Mouse (Mus musculus) hindbrain, embryonic 11.5 days (tissue): Measurements from ENCODE around the gene Tbxas1. TPM values are rescaled to one million over a fixed set of nuclear protein-coding genes. Genes with fewer than 3 reads are reported as not detected.

Experiments
- ATAC-seq: fragments of 200-750 bp; cut with Nextera tagmentation; 2 replicates; pipeline ENCODE4 v1.8.0; 2017; ENCODE audit warnings: mild to moderate bottlenecking, moderate TSS enrichment, moderate library complexity; ENCODE audit not compliant: low FRiP score
- DNase-seq: peaks from one replicate; pipeline ENCODE4 v3.0.0-alpha.2; 2015; ENCODE audit warnings: low spot score
- H3K27ac ChIP-seq: fragments of 300-500 bp; sonication (generic); 2 replicates; pipeline ENCODE4 v1.5.1; 2014; ENCODE audit warnings: mild to moderate bottlenecking, low read depth, low read length
- H3K27me3 ChIP-seq: fragments of 300-500 bp; sonication (generic); 2 replicates; pipeline ENCODE4 v1.6.1; 2014; ENCODE audit warnings: mild to moderate bottlenecking, low read length, moderate library complexity, mixed read lengths; ENCODE audit not compliant: control insufficient read depth, insufficient read depth
- H3K36me3 ChIP-seq: fragments of 300-500 bp; sonication (generic); 2 replicates; pipeline ENCODE4 v1.6.1; 2014; ENCODE audit warnings: mild to moderate bottlenecking, low read length, moderate library complexity, mixed read lengths; ENCODE audit not compliant: control insufficient read depth, insufficient read depth
- H3K4me1 ChIP-seq: fragments of 300-500 bp; sonication (generic); replicated peaks from 2 replicates; pipeline ENCODE4 v1.6.1; 2014; ENCODE audit warnings: low read length, mixed read lengths; ENCODE audit not compliant: control insufficient read depth, insufficient read depth
- H3K4me2 ChIP-seq: fragments of 300-500 bp; sonication (generic); replicated peaks from 2 replicates; pipeline ENCODE4 v1.6.1; 2014; ENCODE audit warnings: mild to moderate bottlenecking, low read depth, low read length
- H3K4me3 ChIP-seq: fragments of 300-500 bp; sonication (generic); 2 replicates; pipeline ENCODE4 v1.5.1; 2014; ENCODE audit warnings: low read depth, low read length
- H3K9ac ChIP-seq: fragments of 300-500 bp; sonication (generic); 2 replicates; pipeline ENCODE4 v1.6.1; 2014; ENCODE audit warnings: low read depth, low read length
- H3K9me3 ChIP-seq: fragments of 300-500 bp; sonication (generic); 2 replicates; pipeline ENCODE4 v1.6.1; 2016; ENCODE audit warnings: low read length; ENCODE audit not compliant: control insufficient read depth
- WGBS: fragments of 180-500 bp; shearing (Covaris S2); extraction: QIAGEN DNeasy Blood & Tissue Kit; methylation state at CpG from one replicate; pipeline ENCODE4 v1.1.7; 2014; 5-methylcytosine and 5-hydroxymethylcytosine counted together
- polyA plus RNA-seq: library from polyadenylated mRNA; unstranded; fragments of >200 nt; fragmentation: Nextera tagmentation; extraction: Ambion mirVana; gene quantifications from 2 replicates; pipeline ENCODE4 v1.2.1, GENCODE M21; 2014

The Tbxas1 gene
- polyA plus RNA-seq, 1 experiment from 2014 or later, result 0.69 TPM

DNA sequence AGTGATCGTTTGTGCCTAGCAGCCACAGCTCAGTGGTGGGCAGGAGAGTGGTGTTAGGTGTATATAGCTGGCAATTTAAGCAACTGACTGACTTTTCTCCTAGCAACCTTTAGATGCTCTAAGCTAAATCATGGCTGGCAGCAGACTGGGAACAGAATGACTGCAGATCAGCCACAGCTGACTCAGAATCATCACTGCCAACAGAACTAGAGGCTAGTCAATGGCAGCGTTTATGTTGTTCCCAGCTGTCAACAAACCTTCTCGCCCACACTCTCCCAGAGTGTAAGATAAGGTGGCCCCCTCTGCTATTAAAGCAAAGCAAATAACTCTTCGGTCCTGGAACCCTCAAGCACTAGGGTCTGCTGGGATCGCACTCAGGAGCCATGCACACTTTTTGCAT, 144.0 kb downstream of the Tbxas1 start:
- no peak overlapping the region for H3K4me3 ChIP-seq
- no peaks in the 10 kb centered on the region for H3K36me3 ChIP-seq
- no peak for ATAC-seq
- H3K27me3 ChIP-seq, result no peaks in the 10 kb centered on the region
- 83% methylated on average over 5 of the region's 5 CpGs for WGBS
- H3K9me3 ChIP-seq, result no peaks in the 10 kb centered on the region
- no peak overlapping the region for H3K4me2 ChIP-seq
- no peaks in the 10 kb centered on the region for H3K4me1 ChIP-seq
- DNase-seq, result no peak
- no peak overlapping the region for H3K9ac ChIP-seq
- H3K27ac ChIP-seq, result no peak overlapping the region

DNA sequence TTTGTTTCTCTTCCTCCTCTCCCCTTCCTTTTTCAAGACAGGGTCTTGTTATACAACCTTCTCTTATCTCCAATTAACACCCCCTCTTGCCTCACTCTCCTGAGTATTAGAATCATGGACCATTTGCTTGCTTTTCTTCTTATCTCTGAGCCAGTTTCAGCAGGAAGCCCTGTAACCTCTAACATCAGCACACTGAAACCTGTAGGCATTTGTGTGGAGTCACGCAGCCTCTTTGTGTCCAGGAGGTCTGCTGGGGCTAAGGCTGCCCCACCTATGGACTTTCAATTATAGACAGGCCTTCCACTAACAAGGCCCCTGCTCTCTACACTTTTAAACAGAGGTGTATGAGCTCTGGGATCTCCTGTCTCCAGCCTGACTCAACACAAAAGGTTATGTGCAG, 146.7 kb downstream of the Tbxas1 start:
- Histone ChIP-seq H3K4me3 (no peak overlapping the region), H3K36me3 (no peaks in the 10 kb centered on the region), H3K4me1 (no peaks in the 10 kb centered on the region), H3K9ac (no peak overlapping the region), H3K27ac (no peak overlapping the region), H3K27me3 (no peaks in the 10 kb centered on the region), H3K4me2 (no peak overlapping the region), H3K9me3 (no peaks in the 10 kb centered on the region)
- DNase-seq, result no peak
- no peak for ATAC-seq
- 79% methylated on average over 1 of the region's 1 CpGs for WGBS

DNA sequence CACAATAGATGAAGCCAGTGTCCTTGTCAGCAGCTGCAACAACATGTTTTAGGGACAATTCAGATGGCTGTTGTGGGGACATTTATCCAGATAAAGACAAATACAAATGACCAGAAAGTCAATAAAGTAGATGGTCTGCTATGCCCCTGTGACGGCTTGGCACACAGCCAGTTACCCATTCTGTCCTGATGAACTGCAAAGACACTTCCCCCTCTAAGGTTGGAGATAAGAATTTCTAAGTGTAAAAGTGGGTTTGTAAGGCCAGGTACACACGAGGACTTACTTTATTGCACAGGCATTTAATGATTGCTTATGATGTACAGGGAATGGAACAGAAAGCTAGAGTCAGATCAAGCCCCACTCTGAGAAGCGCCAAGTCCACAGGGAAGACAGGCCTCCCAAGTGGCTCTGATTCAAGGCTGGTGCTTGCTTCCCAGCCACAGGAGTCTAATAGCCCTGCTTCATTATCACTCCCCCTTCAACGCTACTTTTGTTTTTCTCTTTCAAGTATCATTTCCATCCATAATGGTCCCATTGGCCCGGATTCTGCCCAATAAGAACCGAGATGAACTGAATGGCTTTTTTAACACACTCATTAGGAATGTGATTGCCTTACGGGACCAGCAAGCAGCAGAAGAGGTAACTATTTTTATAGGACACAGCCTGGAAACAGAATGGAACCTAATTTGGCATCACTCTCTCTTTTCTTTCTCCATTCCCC, 147.4 kb downstream of the Tbxas1 start:
- WGBS, result 87% methylated on average over 7 of the region's 7 CpGs
- H3K27ac ChIP-seq, result no peak overlapping the region
- no peak overlapping the region for H3K9ac ChIP-seq
- H3K9me3 ChIP-seq, result no peaks in the 10 kb centered on the region
- DNase-seq (no peak), ATAC-seq (no peak)
- no peaks in the 10 kb centered on the region for H3K36me3 ChIP-seq
- H3K4me1 ChIP-seq, result no peaks in the 10 kb centered on the region
- no peaks in the 10 kb centered on the region for H3K27me3 ChIP-seq
- H3K4me3 ChIP-seq, result no peak overlapping the region
- H3K4me2 ChIP-seq, result no peak overlapping the region

DNA sequence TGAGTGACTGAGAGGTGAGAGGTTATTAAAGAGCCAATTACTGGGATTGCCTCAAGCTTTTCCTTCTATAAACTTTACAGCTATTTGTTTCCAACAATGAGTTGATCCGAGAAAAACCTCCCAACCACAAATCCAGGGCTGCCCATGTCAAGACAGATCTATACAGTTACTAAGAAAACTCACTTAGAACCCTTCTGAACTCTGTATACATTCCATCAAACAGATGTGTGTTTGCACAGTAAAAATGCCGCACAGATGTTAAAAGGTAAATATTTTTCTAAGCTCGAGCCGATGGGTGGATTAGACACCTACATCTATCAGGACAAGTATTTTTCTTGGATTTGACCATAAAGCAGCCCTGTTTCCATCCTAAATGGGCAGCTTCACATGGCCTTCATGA, 149.4 kb downstream of the Tbxas1 start:
- H3K9ac ChIP-seq, result no peak overlapping the region
- H3K36me3 ChIP-seq, result no peaks in the 10 kb centered on the region
- ATAC-seq (no peak), DNase-seq (no peak)
- WGBS, result 63% methylated on average over 4 of the region's 4 CpGs
- H3K4me2 ChIP-seq, result no peak overlapping the region
- no peaks in the 10 kb centered on the region for H3K9me3 ChIP-seq
- H3K4me3 ChIP-seq, result no peak overlapping the region
- H3K27me3 ChIP-seq, result no peaks in the 10 kb centered on the region
- no peaks in the 10 kb centered on the region for H3K4me1 ChIP-seq
- H3K27ac ChIP-seq, result no peak overlapping the region

DNA sequence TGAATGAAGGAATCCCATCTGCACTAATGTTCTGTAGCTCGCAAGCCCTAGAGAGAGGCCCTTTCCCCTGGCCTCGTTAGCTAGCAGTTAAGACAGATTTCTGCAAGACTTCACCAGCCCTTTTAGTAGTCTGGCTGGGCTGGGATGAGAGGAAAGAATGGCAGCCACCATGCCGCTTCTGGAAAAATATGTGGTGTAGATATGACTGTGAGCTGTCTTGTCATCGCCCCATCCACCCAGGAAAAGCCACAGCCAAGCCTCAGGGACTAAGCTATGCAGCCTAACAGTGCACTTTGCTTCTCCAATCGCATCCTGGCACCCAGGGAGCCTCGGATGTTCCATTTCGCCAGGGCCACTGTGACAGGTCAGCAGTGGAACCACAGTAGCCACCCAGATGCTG, 149.8 kb downstream of the Tbxas1 start:
- Histone ChIP-seq H3K4me3 (no peak overlapping the region), H3K27ac (no peak overlapping the region), H3K9ac (no peak overlapping the region), H3K27me3 (no peaks in the 10 kb centered on the region), H3K36me3 (no peaks in the 10 kb centered on the region), H3K4me1 (no peaks in the 10 kb centered on the region), H3K4me2 (no peak overlapping the region), H3K9me3 (no peaks in the 10 kb centered on the region)
- WGBS, result 78% methylated on average over 7 of the region's 7 CpGs
- ATAC-seq (no peak), DNase-seq (no peak)

DNA sequence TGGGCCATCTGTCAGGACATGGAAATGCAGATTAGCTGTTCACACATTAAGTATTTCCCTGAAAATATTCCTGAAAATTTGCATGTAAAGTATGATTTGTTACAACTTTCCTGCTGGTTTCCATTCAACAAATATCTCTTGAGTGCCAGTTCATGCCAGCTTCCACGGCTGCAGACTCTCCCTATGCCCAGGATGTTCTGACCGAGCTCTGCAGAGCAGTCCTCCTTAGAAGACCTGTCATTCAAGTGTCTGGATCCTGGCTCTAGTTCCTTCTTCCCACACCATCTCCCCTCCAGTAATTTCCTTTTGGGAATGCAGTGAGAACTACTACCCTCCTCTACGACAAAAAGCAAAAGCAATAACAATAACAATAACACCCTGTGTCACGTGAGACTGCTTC, 155.5 kb downstream of the Tbxas1 start:
- WGBS, result 84% methylated on average over 4 of the region's 4 CpGs

DNA sequence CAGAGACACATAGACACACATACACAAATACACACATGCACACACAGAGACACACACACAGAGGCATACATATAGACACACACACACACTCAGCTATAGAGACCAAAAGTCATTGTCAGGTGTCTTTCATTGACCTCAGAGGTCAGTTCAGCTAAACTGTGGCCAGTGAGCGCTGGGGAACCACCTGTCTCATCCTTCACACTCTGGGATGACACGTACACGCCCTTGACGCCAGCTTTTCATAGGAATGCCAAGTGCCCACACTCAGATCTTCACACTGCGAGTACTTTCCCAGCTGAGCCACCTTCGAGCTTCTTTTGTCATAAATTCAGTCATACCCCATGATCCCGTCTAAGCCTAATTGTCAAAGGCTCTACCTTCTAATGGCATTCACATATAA, 158.5 kb downstream of the Tbxas1 start:
- 87% methylated on average over 7 of the region's 7 CpGs for WGBS
- no peaks in the 10 kb centered on the region for H3K36me3 ChIP-seq
- H3K9me3 ChIP-seq, result no peaks in the 10 kb centered on the region
- no peak overlapping the region for H3K4me3 ChIP-seq
- no peak overlapping the region for H3K27ac ChIP-seq
- DNase-seq, result no peak
- H3K4me2 ChIP-seq, result no peak overlapping the region
- H3K4me1 ChIP-seq, result no peaks in the 10 kb centered on the region
- H3K9ac ChIP-seq, result no peak overlapping the region
- no peak for ATAC-seq
- no peaks in the 10 kb centered on the region for H3K27me3 ChIP-seq

More for the DNA sequence above, 155.5 kb downstream of the Tbxas1 start:
- Histone ChIP-seq H3K36me3 (no peaks in the 10 kb centered on the region), H3K4me2 (no peak overlapping the region), H3K4me1 (no peaks in the 10 kb centered on the region), H3K9me3 (no peaks in the 10 kb centered on the region), H3K27ac (no peak overlapping the region), H3K4me3 (no peak overlapping the region), H3K9ac (no peak overlapping the region), H3K27me3 (no peaks in the 10 kb centered on the region)
- no peak for ATAC-seq
- no peak for DNase-seq

DNA sequence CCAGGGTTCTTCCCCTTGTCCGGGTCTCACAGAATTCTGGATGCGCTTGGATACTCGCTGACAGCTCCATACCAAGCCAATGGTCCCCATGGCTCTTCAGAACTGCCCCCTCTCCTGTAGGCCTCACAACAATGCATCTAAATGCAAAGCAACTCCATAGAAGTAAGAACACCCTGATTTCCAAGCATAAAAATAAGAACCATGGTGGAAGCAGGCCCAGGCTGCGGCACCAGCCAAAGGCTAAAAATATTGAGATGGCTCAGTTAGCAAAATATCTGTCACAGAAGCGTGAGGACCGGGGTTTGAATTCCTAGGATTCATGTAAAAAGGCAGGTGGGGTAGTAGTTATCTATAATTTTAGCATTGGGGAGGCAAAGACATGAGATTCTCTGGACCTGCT, 159.8 kb downstream of the Tbxas1 start:
- WGBS, result 90% methylated on average over 6 of the region's 6 CpGs
- Histone ChIP-seq H3K9ac (no peak overlapping the region), H3K4me1 (no peaks in the 10 kb centered on the region), H3K27ac (no peak overlapping the region), H3K9me3 (no peaks in the 10 kb centered on the region), H3K27me3 (no peaks in the 10 kb centered on the region), H3K4me3 (no peak overlapping the region), H3K4me2 (no peak overlapping the region), H3K36me3 (no peaks in the 10 kb centered on the region)
- ATAC-seq, result no peak
- no peak for DNase-seq

DNA sequence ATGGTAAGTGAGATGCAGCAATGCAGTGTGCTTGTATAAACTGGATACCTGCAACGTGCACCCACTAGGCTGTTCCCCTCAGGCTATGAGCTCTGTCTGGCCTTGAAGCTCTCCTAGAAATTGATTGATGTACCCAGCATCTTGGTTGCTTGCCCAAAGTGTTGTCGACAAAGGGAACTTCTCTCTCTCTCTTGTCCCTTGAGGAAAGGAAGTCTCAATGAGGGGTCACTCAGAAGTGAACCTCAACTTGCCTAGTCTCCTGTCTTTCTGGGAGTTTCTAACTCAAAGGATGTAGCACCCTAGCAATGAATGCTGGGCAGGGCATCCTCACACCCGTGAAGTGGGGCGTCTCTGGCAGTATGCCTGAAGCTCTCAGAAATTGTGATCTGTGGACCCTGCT, 161.0 kb downstream of the Tbxas1 start:
- no peaks in the 10 kb centered on the region for H3K36me3 ChIP-seq
- no peak overlapping the region for H3K4me3 ChIP-seq
- ATAC-seq (no peak), DNase-seq (no peak)
- no peaks in the 10 kb centered on the region for H3K9me3 ChIP-seq
- no peaks in the 10 kb centered on the region for H3K27me3 ChIP-seq
- no peak overlapping the region for H3K4me2 ChIP-seq
- no peaks in the 10 kb centered on the region for H3K4me1 ChIP-seq
- WGBS, result 91% methylated on average over 4 of the region's 4 CpGs
- no peak overlapping the region for H3K27ac ChIP-seq
- H3K9ac ChIP-seq, result no peak overlapping the region
